Mouse (Mus musculus): ENCODE data around the gene Dgcr8.

Dgcr8 gene

DNA sequence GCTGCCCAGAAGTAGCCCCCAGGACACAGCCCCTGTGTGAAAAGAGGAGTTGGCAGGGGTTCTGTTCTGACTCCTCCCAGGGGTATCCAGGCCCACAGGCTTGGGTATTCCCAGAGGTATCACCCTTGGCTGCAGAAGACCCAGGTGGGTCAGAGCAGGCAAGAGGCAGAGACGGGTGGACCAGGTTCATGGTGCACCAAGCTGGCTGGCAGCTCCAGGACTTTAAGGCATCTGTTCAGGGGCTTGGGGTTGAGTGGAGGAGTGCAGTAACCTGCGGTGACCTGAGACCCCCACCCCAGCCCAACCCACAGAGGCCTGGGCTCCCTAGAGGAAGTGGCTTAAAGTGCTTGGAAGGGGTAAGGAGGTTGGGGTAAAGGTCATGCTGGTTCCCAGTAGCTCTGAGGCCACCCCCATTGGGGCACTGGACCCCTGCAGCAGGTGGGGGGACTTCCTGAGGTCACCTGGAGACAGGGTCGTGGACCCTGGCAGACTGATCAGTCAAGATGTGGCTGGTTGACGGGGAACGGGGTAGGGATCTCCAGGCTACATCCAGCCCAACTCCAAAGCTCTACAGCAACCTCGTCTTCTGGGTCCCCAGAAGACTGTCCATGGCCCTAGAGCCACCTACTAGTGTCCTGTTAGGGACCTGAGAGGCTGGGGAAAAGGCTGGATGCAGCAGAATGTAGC lies 68.0 kb downstream of the Dgcr8 start:
- DNase-seq (ENCODE audit: low spot score in 2 of 2), result no peak

DNA sequence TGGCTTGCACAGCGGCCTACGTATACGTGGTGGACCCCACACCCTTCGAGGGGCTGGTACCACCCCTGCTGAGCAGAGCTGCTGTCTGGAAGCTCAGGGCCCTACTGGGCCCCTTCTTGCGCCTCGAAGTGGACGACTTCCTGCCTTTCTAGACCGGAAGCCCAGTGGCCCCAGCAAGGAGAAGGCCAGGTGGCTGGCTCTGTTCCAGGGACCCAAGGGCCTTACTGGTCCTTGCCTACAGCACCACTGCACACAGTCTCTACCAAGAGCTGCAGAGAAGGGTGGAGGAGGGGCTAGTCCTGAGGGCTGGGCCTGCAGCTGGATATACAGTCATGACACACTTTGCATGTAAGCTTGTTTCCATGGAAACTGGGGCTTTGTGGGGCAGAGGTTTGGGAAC lies 69.0 kb downstream of the Dgcr8 start:
- DNase-seq (ENCODE audit: low spot score in 2 of 2), result no peak

DNA sequence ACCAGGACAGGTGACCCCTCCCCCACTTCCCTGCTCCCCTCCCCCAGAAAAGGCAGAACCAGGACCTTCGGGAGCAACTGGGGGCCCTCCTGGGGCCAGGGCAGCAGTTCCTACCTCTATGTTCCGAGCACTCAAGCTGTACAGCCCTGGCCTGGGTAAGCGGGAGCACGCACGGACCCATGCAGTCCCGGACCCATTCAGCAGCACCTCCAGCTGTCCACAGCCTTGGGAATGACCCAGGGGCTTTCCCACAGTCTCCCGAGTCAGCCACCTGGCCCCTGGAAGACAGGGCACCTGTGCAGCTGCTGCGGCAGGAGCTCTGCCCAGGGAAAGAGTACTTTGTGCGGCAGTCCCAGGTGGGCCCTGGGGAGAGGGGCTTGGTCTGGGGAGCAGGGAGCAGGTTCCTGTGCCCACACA lies 70.5 kb downstream of the Dgcr8 start:
- no peak for DNase-seq (ENCODE audit: low spot score in 2 of 2)

DNA sequence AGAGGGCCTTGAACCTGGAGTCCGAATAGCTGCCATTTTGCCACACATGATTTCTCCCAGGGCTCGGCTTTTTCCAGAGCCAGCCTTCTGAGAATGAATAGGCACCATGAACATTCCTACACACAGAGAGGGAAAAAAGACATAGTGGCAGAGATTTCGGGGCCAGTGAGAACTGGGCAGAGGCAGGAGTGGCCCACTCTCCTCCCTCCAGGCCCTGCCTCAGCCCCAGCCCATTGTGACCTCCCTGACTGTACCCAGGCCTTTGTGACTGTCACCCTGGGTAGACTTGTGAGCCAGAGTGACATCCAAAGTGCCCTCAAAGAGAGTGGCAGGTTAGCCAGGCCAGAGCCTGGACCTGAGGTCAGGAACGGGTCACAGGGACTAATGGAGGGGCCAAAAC lies 71.5 kb downstream of the Dgcr8 start, which contains the start of gene Ccdc188:
Gene Ccdc188 (plus strand): TSS at position 301 of the 400 bp plus-strand sequence.
- no peak for DNase-seq (ENCODE audit: low spot score in 2 of 2)

DNA sequence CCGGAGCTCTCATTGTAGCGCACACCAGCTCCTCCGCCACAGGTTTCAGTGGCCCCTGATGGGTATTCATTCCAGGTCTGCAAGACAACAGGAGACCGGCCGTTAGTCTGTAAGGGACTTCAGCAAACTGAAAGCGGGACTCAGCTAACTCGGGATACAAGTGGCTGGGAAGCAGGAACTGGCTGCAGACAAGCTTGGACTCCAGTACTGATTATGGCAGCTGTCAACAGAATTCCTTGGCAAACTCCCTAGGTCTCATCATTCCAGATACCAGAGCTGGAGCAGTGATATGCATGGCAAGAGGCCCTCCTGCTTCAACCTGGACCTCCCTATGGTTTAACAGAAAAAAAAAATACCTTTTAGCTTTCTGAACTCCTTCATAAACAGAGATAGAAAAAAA lies 74.2 kb downstream of the Dgcr8 start:
- no peak for DNase-seq (ENCODE audit: low spot score in 2 of 2)

DNA sequence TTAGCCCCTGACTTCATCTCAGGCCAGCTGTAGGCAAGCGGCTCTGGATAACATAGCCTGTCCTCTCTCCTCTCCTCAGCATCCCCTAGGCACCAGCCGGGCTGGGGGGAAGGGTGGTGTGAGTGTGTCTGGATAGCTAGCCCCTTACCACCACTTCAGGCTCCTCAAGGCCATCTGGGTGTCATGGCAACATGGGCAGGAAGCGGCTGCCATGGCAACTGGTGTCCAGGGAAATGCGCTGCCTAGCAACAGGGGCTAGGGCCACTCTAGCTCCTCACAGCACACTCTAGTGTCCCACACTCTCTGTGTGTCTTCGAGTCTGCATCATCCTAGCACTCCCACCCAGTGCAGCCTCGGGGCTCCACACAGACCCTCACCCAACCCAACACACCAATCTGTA lies 75.4 kb downstream of the Dgcr8 start:
- DNase-seq (ENCODE audit: low spot score in 2 of 2), result no peak

DNA sequence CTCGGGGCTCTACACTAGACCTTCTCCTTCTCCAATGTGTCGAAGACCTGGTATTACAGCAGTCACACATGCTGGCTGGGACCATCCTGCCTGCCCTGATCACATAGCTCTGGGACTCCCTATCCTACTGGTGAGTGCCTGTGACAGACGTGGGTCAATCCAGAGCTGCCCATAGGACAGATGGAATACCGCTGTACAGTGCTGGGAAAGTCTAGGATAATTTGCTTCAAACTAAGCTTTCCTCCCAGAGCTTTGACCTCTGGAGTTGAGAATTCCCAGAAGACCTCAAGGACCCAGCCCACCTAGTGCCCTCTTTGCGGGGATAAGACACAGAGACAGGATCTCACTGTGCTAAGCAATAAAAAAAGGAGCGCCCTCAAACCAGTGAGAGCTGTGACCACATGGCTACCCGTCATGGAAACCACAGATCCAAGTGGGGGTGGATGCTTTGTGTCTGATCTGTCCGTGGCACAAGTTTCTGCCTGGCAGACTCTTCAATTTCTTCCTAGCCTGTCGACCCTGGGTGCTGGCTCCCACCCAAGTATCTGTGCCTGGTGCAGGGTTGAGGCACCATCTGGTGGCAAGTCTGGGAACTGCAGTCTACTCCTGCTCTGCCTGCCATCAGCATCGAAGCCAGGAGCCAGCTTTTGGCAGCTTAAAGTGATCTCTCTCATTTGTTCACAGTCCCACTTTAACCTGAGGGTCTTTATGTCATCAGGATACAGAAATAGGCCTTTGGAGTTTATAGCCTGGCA lies 77.5 kb downstream of the Dgcr8 start:
- peak; percentile 52 to 73 for DNase-seq (ENCODE audit: low spot score in 2 of 2)

DNA sequence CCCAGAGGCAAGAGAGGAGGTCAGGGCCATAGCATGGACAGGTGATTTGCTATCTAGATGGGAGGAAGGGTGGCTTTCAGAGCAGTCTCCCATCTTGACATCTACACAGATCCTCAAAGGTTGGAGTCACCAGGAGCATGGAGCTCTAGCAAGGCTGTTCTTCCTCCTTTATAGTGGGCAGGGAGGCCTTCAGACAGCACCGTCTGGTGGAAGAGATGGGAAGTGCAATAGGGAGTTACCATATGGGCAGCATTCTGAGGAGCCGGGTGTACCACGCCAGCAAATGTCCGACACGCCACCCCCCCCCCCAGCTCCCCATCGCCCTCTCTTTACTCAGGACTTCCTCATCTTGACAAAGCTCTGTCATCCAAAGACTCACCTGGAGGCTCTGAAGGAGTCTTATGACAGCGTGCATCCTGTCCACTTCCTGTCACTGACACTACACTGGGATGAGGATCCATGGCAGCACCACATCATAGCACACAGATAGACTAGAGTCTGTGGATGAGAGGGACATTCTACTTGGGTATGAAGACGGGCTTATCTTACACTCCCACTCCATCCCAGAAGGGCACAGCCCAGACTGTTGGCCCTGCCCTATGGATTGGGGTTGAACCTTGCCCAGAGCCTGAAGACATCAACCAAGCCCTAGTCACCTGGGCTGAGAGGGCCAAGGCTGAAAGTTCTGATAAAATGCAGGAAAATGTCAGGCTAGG lies 78.2 kb downstream of the Dgcr8 start:
- DNase-seq (ENCODE audit: low spot score in 2 of 2), result peak in 1 of 2 experiments; percentile 56

Data from spleen, postnatal 14 days (tissue).